Mouse (Mus musculus): ENCODE measurements at regions not wholly inside any gene's neighbourhood (a gene's known extent, or its start where the extent isn't known, plus 50 kb on each side); places are given as distances from the start of the nearest gene placed in this dataset.
A peak's percentile ranks its signal among the peaks of the same experiment; 100 is the strongest.

DNA sequence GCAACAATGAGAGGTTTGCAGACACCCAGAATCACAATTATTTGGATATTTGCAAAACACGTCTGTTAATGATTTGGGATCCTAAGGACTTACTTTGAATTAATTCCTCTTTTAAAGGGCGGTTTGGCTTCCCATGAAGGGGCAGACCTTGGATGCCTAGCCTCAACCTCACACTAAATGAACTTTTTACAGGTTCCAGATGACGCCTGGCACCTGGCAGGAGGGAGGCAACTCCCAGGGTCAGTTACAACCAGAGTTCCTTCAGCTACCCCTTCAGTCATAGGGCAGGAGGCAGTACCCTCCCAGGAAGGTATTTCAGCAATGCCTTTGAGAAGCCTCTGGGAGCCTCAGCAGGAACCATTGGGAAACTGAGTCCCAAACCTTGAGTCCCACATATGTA lies 57.9 kb upstream of the Stx18 start:
- H3K9ac ChIP-seq (replicated peaks) = no peak overlapping the region
- H3K4me1 ChIP-seq = no peaks in the 10 kb centered on the region
- H3K27ac ChIP-seq (replicated peaks) = no peak overlapping the region
- peaks cover 17% of the 10 kb centered on the region for H3K27me3 ChIP-seq
- H3K9me3 ChIP-seq = no peaks in the 10 kb centered on the region
- no peaks in the 10 kb centered on the region for H3K36me3 ChIP-seq
- no peak for ATAC-seq (ENCODE audit: low FRiP score, low read depth)
- H3K4me2 ChIP-seq (replicated peaks) = no peak overlapping the region
- no peak overlapping the region for H3K4me3 ChIP-seq
- WGBS = 85% methylated on average over 3 of the region's 3 CpGs

DNA sequence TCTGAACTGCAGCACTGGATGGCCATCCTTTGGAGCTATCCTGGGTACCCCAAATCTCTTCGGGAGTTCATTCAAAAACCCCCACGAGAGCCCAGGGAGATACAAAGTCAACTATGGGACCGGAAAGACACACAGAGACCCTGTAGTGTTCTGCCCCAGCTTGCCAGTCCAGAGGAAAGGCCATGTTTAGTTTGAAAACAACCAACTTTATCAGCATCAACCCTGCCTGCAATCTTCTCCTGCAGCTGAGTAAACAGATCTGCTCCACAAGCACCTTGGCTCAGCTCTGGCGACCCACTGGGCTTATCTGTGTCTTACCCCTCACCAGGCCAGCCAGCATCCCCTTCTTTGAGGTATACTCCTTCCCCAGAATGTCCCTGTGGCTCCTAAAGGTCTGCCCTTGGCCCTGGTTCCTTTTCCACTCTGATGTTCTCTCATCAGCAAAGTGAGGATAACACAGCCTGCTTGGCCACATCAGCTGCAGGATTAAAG lies 61.6 kb upstream of the Stx18 start:
- Histone ChIP-seq H3K4me2 (replicated peaks) (no peak overlapping the region), H3K27ac (replicated peaks) (no peak overlapping the region), H3K4me1 (no peaks in the 10 kb centered on the region), H3K9ac (replicated peaks) (no peak overlapping the region), H3K4me3 (no peak overlapping the region), H3K27me3 (peaks cover 23% of the 10 kb centered on the region), H3K36me3 (no peaks in the 10 kb centered on the region), H3K9me3 (no peaks in the 10 kb centered on the region)
- ATAC-seq (ENCODE audit: low FRiP score, low read depth) = no peak
- WGBS = 64% methylated on average over 4 of the region's 4 CpGs

DNA sequence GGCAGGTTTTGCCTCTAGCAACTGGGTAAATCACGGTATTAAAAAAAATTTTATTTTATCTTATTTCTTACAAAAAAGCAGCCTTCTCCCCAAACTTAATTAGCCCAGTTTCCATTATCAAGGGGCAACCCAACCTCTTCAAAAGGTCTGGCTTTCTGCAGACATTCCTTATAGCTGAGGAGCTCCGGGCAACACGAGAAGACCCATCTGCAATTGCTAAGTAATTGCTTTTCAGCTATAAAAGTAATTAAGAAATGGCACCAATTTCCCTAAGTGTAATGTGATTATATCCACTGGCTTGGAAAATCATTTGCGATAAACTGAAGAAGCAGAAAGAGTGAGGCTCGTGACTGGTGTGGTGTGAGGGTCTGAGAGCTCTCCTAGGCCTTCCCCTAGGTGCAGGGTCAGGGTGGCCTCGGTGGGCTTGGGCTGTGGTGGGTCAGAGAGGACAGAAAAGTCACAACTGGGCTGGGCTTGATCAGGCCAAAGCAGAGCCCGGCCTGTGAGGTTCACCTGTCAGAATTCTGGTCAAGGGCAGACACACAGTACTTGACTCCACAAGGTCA lies 65.5 kb upstream of the Stx18 start:
- no peak overlapping the region for H3K4me2 ChIP-seq (replicated peaks)
- H3K4me3 ChIP-seq = no peak overlapping the region
- H3K9me3 ChIP-seq = no peaks in the 10 kb centered on the region
- peaks cover 7% of the 10 kb centered on the region for H3K4me1 ChIP-seq
- 80% methylated on average over 7 of the region's 7 CpGs for WGBS
- no peak overlapping the region for H3K27ac ChIP-seq (replicated peaks)
- no peaks in the 10 kb centered on the region for H3K36me3 ChIP-seq
- peaks cover 56% of the 10 kb centered on the region for H3K27me3 ChIP-seq
- H3K9ac ChIP-seq (replicated peaks) = no peak overlapping the region
- ATAC-seq (ENCODE audit: low FRiP score, low read depth) = no peak

DNA sequence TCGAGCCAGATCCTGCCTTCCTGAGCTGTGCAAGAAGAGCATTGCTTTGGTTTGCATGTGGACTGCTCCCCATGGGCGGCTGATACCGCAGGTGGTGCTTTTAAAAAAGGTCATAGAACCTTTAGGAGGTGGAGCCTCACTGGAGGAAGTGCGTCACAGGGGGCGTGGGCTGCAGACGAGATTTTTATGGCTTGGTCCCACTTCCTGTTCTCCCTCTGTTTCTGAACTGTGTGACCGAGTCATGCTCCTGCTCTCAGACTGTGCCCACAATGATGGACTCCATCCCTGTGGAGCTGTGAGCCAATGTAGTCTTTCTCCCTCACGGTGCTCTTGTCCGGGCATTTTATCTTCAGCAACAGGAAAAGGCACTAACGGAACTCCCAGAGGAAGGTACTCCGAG lies 66.8 kb upstream of the Stx18 start:
- Histone ChIP-seq H3K4me3 (no peak overlapping the region), H3K27ac (replicated peaks) (no peak overlapping the region), H3K4me2 (replicated peaks) (no peak overlapping the region), H3K27me3 (peaks cover 63% of the 10 kb centered on the region), H3K9me3 (no peaks in the 10 kb centered on the region), H3K36me3 (no peaks in the 10 kb centered on the region), H3K4me1 (peaks cover 18% of the 10 kb centered on the region), H3K9ac (replicated peaks) (no peak overlapping the region)
- 77% methylated on average over 11 of the region's 11 CpGs for WGBS
- ATAC-seq (ENCODE audit: low FRiP score, low read depth) = no peak

DNA sequence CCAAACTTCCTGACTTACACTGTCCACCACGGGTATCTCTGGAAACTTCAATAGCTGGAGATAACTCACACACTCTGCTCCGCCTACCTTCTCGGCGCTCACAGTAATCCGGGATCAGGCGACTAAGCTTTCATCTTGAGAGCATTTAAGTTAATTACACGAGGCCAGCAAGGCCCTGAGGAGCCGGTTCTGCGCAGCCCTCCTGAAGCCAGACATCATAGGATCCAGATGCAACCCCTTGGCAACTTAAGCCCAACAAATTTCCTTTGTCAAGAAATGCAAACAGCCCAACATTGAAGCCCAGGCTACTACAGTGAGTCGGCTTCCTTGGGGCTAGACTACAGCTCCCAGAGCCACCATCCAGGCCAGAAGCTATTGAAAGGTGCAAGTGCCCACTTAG lies 69.9 kb upstream of the Stx18 start:
- Histone ChIP-seq H3K4me2 (replicated peaks) (peak overlapping the region; percentile 29; the same call in 1 of the 2 replicates), H3K27me3 (peaks cover 79% of the 10 kb centered on the region), H3K9me3 (no peaks in the 10 kb centered on the region), H3K27ac (replicated peaks) (no peak overlapping the region), H3K9ac (replicated peaks) (no peak overlapping the region), H3K36me3 (no peaks in the 10 kb centered on the region), H3K4me1 (peaks cover 18% of the 10 kb centered on the region), H3K4me3 (no peak overlapping the region)
- ATAC-seq (ENCODE audit: low FRiP score, low read depth) = no peak
- WGBS = 4% methylated on average over 10 of the region's 10 CpGs

DNA sequence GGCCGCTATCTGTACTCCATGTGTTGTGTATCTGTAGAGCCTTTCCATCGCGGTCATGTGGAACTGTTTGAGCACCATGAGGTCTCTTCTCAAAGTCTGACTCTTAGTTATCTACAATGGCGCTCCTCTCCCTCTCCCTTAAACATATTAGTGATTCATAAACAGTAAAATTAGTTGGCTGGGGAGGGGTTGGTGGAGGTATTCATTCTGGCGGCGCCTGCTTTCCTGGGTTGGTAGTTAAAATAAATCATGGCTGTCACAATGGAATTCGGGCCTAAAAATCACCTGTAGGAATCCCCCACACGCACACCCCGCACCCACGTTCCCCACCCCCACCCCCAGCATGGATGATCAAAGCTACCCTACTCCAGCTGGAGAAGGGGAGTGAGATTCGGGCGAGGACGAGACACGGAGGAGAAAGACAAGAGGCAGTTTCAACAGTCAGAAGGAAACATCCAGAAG lies 70.6 kb upstream of the Stx18 start:
- no peak overlapping the region for H3K4me3 ChIP-seq
- no peaks in the 10 kb centered on the region for H3K9me3 ChIP-seq
- peaks cover 81% of the 10 kb centered on the region for H3K27me3 ChIP-seq
- H3K4me2 ChIP-seq (replicated peaks) = peak overlapping the region; percentile 29
- ATAC-seq (ENCODE audit: low FRiP score, low read depth) = no peak
- no peak overlapping the region for H3K9ac ChIP-seq (replicated peaks)
- no peaks in the 10 kb centered on the region for H3K36me3 ChIP-seq
- H3K27ac ChIP-seq (replicated peaks) = no peak overlapping the region
- WGBS = 7% methylated on average over 14 of the region's 14 CpGs
- H3K4me1 ChIP-seq = peaks cover 18% of the 10 kb centered on the region

DNA sequence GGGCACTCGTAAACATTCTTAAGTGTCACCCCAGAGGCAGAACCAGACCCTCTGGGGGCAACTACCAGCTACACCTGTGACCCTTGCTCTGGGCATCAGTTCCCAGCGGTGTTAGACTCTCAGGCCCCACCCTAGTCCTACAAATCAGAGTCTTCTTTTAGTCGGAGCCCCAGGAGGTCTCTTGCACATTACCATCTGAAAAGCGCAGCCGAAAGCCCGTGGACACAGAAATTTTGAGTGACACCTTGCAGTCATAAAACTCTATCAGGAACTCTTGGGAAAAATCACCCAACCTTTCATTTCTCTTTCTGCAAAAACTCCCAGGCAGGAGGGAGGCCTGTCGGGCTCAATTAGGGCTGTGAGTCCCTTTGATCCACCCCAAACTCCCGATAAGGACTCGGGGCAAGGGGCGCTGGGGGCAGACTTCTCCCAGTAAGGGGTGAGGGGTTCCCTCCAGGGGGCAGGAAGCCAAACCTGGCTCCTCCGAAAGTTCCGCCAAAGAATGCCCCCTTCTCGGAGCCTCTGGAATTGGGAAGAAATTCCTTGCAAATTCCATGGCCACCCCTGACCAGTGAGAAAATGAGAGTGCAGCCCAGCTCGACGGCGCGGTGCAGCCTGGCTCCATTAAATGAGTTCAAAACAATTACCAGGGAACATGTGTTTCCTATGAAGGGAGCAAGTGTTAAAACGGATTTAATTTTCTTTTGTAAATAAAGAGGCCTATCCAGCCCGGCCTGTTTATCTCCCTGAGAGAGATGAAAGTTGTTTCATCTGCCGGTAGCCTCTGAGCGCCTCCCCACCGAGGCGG lies 71.2 kb upstream of the Stx18 start:
- H3K36me3 ChIP-seq = no peaks in the 10 kb centered on the region
- peaks cover 18% of the 10 kb centered on the region for H3K4me1 ChIP-seq
- 5% methylated on average over 23 of the region's 23 CpGs for WGBS
- no peak overlapping the region for H3K27ac ChIP-seq (replicated peaks)
- H3K4me3 ChIP-seq = no peak overlapping the region
- H3K9ac ChIP-seq (replicated peaks) = no peak overlapping the region
- peak overlapping the region; percentile 29 for H3K4me2 ChIP-seq (replicated peaks)
- no peak for ATAC-seq (ENCODE audit: low FRiP score, low read depth)
- no peaks in the 10 kb centered on the region for H3K9me3 ChIP-seq
- peaks cover 85% of the 10 kb centered on the region for H3K27me3 ChIP-seq

DNA sequence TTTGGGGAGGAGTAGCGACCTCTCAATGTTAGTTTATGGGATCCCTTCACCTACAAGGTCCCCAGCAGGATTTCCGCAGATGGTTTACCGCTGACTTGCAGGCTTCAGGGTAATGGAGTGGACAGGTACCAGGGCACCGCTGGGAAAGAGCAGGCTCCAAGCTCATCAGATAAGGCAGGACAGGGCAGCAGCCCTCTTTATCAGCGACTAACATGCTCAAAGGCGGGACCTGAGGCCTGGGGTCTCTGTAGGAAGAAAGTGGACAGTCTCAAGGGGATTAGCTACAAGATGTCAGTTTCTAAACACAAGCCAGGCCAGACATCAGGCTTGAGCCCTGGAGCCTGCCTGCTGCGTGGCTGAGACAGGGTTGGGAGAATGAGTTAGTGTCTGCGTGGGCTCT lies 74.9 kb upstream of the Stx18 start:
- Histone ChIP-seq H3K4me2 (replicated peaks) (no peak overlapping the region), H3K9ac (replicated peaks) (no peak overlapping the region), H3K27ac (replicated peaks) (no peak overlapping the region), H3K4me1 (peaks cover 16% of the 10 kb centered on the region), H3K36me3 (no peaks in the 10 kb centered on the region), H3K4me3 (no peak overlapping the region), H3K27me3 (peaks cover 56% of the 10 kb centered on the region), H3K9me3 (no peaks in the 10 kb centered on the region)
- ATAC-seq (ENCODE audit: low FRiP score, low read depth) = no peak
- 65% methylated on average over 8 of the region's 8 CpGs for WGBS

DNA sequence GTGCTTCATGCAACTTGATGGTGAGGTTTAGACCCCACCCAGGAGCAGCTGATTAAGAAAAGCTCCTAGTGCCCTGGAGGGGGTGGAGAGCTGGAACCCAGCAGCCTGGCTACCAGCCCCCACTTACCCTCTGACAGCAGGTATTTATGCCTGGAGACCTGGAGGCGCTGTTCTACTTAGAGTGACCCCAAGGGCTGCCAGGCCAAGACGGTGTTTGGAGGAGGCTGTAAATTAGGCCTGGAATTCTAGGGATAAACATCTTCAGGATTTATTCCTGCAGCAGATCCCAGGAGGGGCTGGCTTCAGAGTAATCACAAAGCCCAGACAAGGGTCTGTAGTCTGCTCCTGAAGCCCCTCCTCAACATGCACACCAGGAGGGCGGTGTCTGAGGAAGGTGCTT lies 76.0 kb upstream of the Stx18 start:
- no peak for ATAC-seq (ENCODE audit: low FRiP score, low read depth)
- H3K4me1 ChIP-seq = 0 out of 2 replicates have a peak, but pooled peaks cover 6% of the 10 kb centered on the region
- H3K27me3 ChIP-seq = peaks cover 45% of the 10 kb centered on the region
- WGBS = 32% methylated on average over 3 of the region's 3 CpGs
- H3K4me2 ChIP-seq (replicated peaks) = no peak overlapping the region
- H3K9me3 ChIP-seq = no peaks in the 10 kb centered on the region
- no peak overlapping the region for H3K27ac ChIP-seq (replicated peaks)
- no peaks in the 10 kb centered on the region for H3K36me3 ChIP-seq
- no peak overlapping the region for H3K4me3 ChIP-seq
- no peak overlapping the region for H3K9ac ChIP-seq (replicated peaks)

DNA sequence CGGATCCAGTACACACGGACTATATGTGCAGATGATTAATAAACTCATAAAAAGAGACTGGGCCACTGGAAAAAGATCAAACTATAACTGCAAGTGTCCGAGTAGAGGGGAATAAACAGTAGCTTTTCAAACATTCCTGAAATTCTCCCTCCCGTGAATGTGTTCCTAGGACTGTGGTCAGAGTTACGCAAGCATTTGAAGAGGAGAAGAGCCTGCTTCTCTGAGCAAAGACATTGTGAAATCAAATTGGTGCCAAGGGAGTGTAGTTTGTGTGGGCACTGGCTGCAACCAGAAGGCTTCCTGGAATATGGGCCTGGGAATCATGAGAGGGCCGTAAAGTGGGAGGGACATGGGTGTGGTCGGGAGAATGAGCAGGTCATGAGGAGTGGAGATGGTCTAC lies 78.3 kb upstream of the Stx18 start:
- WGBS = 81% methylated on average over 7 of the region's 7 CpGs
- H3K4me2 ChIP-seq (replicated peaks) = no peak overlapping the region
- H3K27ac ChIP-seq (replicated peaks) = no peak overlapping the region

DNA sequence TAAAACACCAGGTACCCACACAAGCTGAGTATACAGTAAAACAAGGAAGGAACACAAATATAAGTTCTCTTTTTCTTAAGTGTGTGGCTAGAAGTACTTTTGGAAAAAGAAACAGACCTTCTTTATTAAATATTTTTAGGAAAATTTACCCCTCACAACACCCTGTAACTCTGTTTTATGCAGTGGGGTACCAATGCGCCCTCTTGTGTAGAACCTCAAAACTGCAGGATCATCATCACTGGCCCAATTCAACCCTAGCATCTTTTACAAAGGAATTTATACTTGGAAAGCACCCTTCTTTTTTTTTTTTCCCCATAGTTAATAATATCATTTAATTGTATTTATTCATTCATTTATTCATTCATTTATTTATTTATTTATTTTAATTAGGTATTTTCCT lies 86.4 kb upstream of the Stx18 start:
- Histone ChIP-seq H3K4me1 (no peaks in the 10 kb centered on the region), H3K4me2 (replicated peaks) (no peak overlapping the region), H3K27me3 (peaks cover 2% of the 10 kb centered on the region; the same call in 1 of the 2 replicates), H3K4me3 (no peak overlapping the region), H3K9ac (replicated peaks) (no peak overlapping the region), H3K9me3 (no peaks in the 10 kb centered on the region), H3K27ac (replicated peaks) (no peak overlapping the region), H3K36me3 (no peaks in the 10 kb centered on the region)
- ATAC-seq (ENCODE audit: low FRiP score, low read depth) = no peak
- 4% methylated on average over 1 of the region's 1 CpGs for WGBS

More for the DNA sequence above, 78.3 kb upstream of the Stx18 start:
- no peaks in the 10 kb centered on the region for H3K36me3 ChIP-seq
- ATAC-seq (ENCODE audit: low FRiP score, low read depth) = no peak
- H3K9me3 ChIP-seq = no peaks in the 10 kb centered on the region
- H3K4me1 ChIP-seq = no peaks in the 10 kb centered on the region
- H3K4me3 ChIP-seq = no peak overlapping the region
- H3K9ac ChIP-seq (replicated peaks) = no peak overlapping the region
- H3K27me3 ChIP-seq = peaks cover 22% of the 10 kb centered on the region

DNA sequence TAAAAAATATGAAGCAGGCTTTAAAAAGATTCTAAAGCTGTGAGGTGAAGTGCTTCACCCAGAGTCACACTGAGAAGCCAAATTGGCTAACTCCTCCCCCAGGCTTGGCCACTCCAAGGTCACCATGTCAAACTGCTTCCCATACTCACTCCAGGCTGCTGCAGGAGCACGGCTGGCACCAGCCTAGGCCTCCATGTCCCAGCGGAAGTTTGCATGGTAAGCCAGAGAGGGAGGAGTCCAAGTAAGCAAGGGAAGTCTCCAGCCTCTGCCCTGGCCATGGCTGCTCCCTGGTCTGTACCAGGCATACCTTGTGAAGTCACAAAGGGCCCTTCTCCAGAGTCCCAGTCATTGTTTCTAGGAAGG lies 105.8 kb upstream of the Stx18 start:
- H3K27ac ChIP-seq (replicated peaks) = no peak overlapping the region
- ATAC-seq (ENCODE audit: low FRiP score, low read depth) = no peak
- H3K27me3 ChIP-seq = peaks cover 9% of the 10 kb centered on the region; the same call in 1 of the 2 replicates
- H3K4me1 ChIP-seq = no peaks in the 10 kb centered on the region
- H3K9ac ChIP-seq (replicated peaks) = no peak overlapping the region
- H3K9me3 ChIP-seq = no peaks in the 10 kb centered on the region
- H3K4me2 ChIP-seq (replicated peaks) = no peak overlapping the region
- H3K4me3 ChIP-seq = no peak overlapping the region
- 76% methylated on average over 2 of the region's 2 CpGs for WGBS
- no peaks in the 10 kb centered on the region for H3K36me3 ChIP-seq

Measured in midbrain, embryonic 12.5 days (tissue).